Mouse (Mus musculus) ES-Bruce4 (cell line): ENCODE results near the gene Zfp775. TPM values are rescaled to one million over a fixed set of nuclear protein-coding genes. Genes with fewer than 3 reads are reported as not detected.

ENCODE experiments used
- H3K27ac ChIP-seq: 2 replicates; pipeline ENCODE4 v1.5.1; 2012; ENCODE audit warnings: low read length, inconsistent platforms; ENCODE audit not compliant: insufficient read depth
- H3K27me3 ChIP-seq: 2 replicates; pipeline ENCODE4 v1.6.1; 2012; ENCODE audit warnings: mild to moderate bottlenecking, low read length, inconsistent platforms; ENCODE audit not compliant: control insufficient read depth, poor library complexity, insufficient read depth, severe bottlenecking
- H3K36me3 ChIP-seq: 2 replicates; pipeline ENCODE4 v1.6.1; 2012; ENCODE audit warnings: inconsistent platforms, mild to moderate bottlenecking, low read length, moderate library complexity; ENCODE audit not compliant: control insufficient read depth, poor library complexity, insufficient read depth, severe bottlenecking
- H3K4me1 ChIP-seq: one replicate; pipeline ENCODE4 v1.8.1; 2011; ENCODE audit warnings: low read length; ENCODE audit not compliant: control insufficient read depth, insufficient read depth
- H3K4me3 ChIP-seq: 2 replicates; pipeline ENCODE4 v1.5.1; 2011; ENCODE audit warnings: low read depth, mild to moderate bottlenecking, low read length
- H3K9ac ChIP-seq: 2 replicates; pipeline ENCODE4 v1.6.1; 2012; ENCODE audit warnings: low read depth, mild to moderate bottlenecking, inconsistent platforms; ENCODE audit not compliant: poor library complexity, severe bottlenecking
- H3K9me3 ChIP-seq: replicated peaks from 2 replicates; pipeline ENCODE4 v1.6.1; 2012; ENCODE audit warnings: mild to moderate bottlenecking, low read length, inconsistent platforms; ENCODE audit not compliant: control insufficient read depth, poor library complexity, insufficient read depth, severe bottlenecking
- CTCF ChIP-seq: IDR thresholded peaks from one replicate; pipeline ENCODE4 v1.8.1; 2011; ENCODE audit warnings: low read depth, low read length
- EP300 ChIP-seq: IDR thresholded peaks from 2 replicates; pipeline ENCODE4 v1.6.1; 2011; ENCODE audit warnings: low read depth, low read length; ENCODE audit not compliant: insufficient read depth
- POLR2A ChIP-seq: IDR thresholded peaks from one replicate; pipeline ENCODE4 v1.8.1; 2011; ENCODE audit warnings: low read length; ENCODE audit not compliant: insufficient read depth
- polyA plus RNA-seq: library from polyadenylated mRNA; stranded (reverse); fragments of >200 nt; gene quantifications from 2 replicates; pipeline ENCODE4 v1.2.4, GENCODE M21; 2011; ENCODE audit warnings: low read depth; ENCODE audit not compliant: missing spikeins, insufficient read depth, insufficient read length

The Zfp775 gene
- polyA plus RNA-seq, 1 experiment = 6.0 TPM

- no peak overlapping the region for H3K9ac ChIP-seq
- no peak overlapping the region for H3K4me3 ChIP-seq
- no peaks in the 10 kb centered on the region for H3K4me1 ChIP-seq
- no peak for TF ChIP-seq EP300
- no peak for TF ChIP-seq CTCF
- no peak for TF ChIP-seq POLR2A
- H3K27me3 ChIP-seq = no peaks in the 10 kb centered on the region
- H3K36me3 ChIP-seq = no peaks in the 10 kb centered on the region
- no peak overlapping the region for H3K27ac ChIP-seq
- no peaks in the 10 kb centered on the region for H3K9me3 ChIP-seq
These were observed 44.4 kb downstream of the Zfp775 start for GRCm38 (mm10) chr6:48646309-48646690.

- H3K9me3 ChIP-seq = no peaks in the 10 kb centered on the region
- peak; percentile 60 for TF ChIP-seq CTCF
- TF ChIP-seq EP300 = no peak
- H3K36me3 ChIP-seq = no peaks in the 10 kb centered on the region
- no peak within 1 kb of the TSS for H3K4me3 ChIP-seq
- H3K27ac ChIP-seq = no peak within 1 kb of the TSS
- H3K9ac ChIP-seq = no peak within 1 kb of the TSS
- H3K4me1 ChIP-seq = no peaks in the 10 kb centered on the region
- no peaks in the 10 kb centered on the region for H3K27me3 ChIP-seq
These were observed 45.1 kb downstream of the Zfp775 start, which contains the start of gene Gimap8 for GRCm38 (mm10) chr6:48646995-48647394. Gene Gimap8 (plus strand): TSS chr6:48647234.

- Histone ChIP-seq H3K27me3 (no peaks in the 10 kb centered on the region), H3K9me3 (no peaks in the 10 kb centered on the region), H3K27ac (no peak overlapping the region), H3K4me3 (no peak overlapping the region), H3K4me1 (no peaks in the 10 kb centered on the region), H3K36me3 (no peaks in the 10 kb centered on the region), H3K9ac (no peak overlapping the region)
- TF ChIP-seq EP300 = no peak
- no peak for TF ChIP-seq CTCF
- TF ChIP-seq POLR2A = no peak
These were observed 45.7 kb downstream of the Zfp775 start for GRCm38 (mm10) chr6:48647611-48648010.

GRCm38 (mm10) chr6:48648779-48649178 is 46.9 kb downstream of the Zfp775 start:
- Histone ChIP-seq H3K27ac (no peak overlapping the region), H3K9ac (no peak overlapping the region), H3K4me3 (no peak overlapping the region), H3K27me3 (no peaks in the 10 kb centered on the region), H3K4me1 (no peaks in the 10 kb centered on the region), H3K9me3 (no peaks in the 10 kb centered on the region), H3K36me3 (no peaks in the 10 kb centered on the region)
- no peak for TF ChIP-seq POLR2A
- TF ChIP-seq CTCF = no peak
- no peak for TF ChIP-seq EP300

GRCm38 (mm10) chr6:48650041-48650440 is 48.2 kb downstream of the Zfp775 start:
- Histone ChIP-seq H3K4me3 (no peak overlapping the region), H3K27ac (no peak overlapping the region), H3K9ac (no peak overlapping the region), H3K36me3 (no peaks in the 10 kb centered on the region), H3K27me3 (no peaks in the 10 kb centered on the region), H3K4me1 (no peaks in the 10 kb centered on the region), H3K9me3 (no peaks in the 10 kb centered on the region)
- TF ChIP-seq EP300 (no peak), POLR2A (no peak), CTCF (no peak)

- TF ChIP-seq POLR2A (no peak), EP300 (no peak), CTCF (no peak)
- no peak overlapping the region for H3K9ac ChIP-seq
- no peak overlapping the region for H3K4me3 ChIP-seq
- no peaks in the 10 kb centered on the region for H3K9me3 ChIP-seq
- H3K4me1 ChIP-seq = no peaks in the 10 kb centered on the region
- H3K27ac ChIP-seq = no peak overlapping the region
- no peaks in the 10 kb centered on the region for H3K36me3 ChIP-seq
- H3K27me3 ChIP-seq = no peaks in the 10 kb centered on the region
These were observed 56.9 kb downstream of the Zfp775 start for GRCm38 (mm10) chr6:48658721-48659120.
